Mouse (Mus musculus): ENCODE data around the gene Creb5. TPM values are rescaled to one million over a fixed set of nuclear protein-coding genes. Genes with fewer than 3 reads are reported as not detected.

Creb5 gene
- 1 to 10 TPM; 2.9 to 4.7 TPM for total RNA-seq (2021)
- long read RNA-seq, experiment 1, result 0 reads
- long read RNA-seq, experiment 2, full-length matches to known transcripts, result 1 of 1 reads
- long read RNA-seq, experiment 2, partial matches to known transcripts, result 0 of 1 reads
- long read RNA-seq, experiment 2, other reads (novel, unspliced or antisense), result 0 of 1 reads

- intact Hi-C loops (cut with DNase I), result no loop called here
Measured at GRCm38 (mm10) chr6:53287038-53287561, at the start of gene Creb5. TSS of gene Creb5 (plus strand) at chr6:53287270.

GRCm38 (mm10) chr6:53259841-53260240 is 27.2 kb upstream of the Creb5 start:
- TF ChIP-seq CTCF (IDR thresholded peaks at IDR 0.05), result no peak
- no peak overlapping the region for H3K4me3 ChIP-seq
- intact Hi-C loops (cut with DNase I), result no loop called here

More at GRCm38 (mm10) chr6:53287038-53287561, at the start of gene Creb5:
- peak within 1 kb of the TSS; percentile 62 for H3K4me3 ChIP-seq
- peak; percentile 58 to 70 for DNase-seq (ENCODE audit: extremely low spot score in 1 of 2, low spot score in 2 of 2)
- TF ChIP-seq CTCF (IDR thresholded peaks at IDR 0.05), result no peak
- H3K27ac ChIP-seq, result no peak within 1 kb of the TSS

GRCm38 (mm10) chr6:53262401-53262800 is 24.7 kb upstream of the Creb5 start:
- no peak for TF ChIP-seq CTCF (IDR thresholded peaks at IDR 0.05)
- Histone ChIP-seq H3K27ac (no peak overlapping the region), H3K4me3 (no peak overlapping the region)
- intact Hi-C loops (cut with DNase I), result no loop called here
- DNase-seq (ENCODE audit: extremely low spot score in 1 of 2, low spot score in 2 of 2), result no peak

More at GRCm38 (mm10) chr6:53259841-53260240, 27.2 kb upstream of the Creb5 start:
- DNase-seq (ENCODE audit: extremely low spot score in 1 of 2, low spot score in 2 of 2), result no peak
- H3K27ac ChIP-seq, result no peak overlapping the region

GRCm38 (mm10) chr6:53267036-53267435 is 20.0 kb upstream of the Creb5 start:
- intact Hi-C loops (cut with DNase I), result loop anchor here (5.0 kb wide), 1 partner anchor 455 kb away; no protein-coding TSS in a partner anchor
- Histone ChIP-seq H3K27ac (no peak overlapping the region), H3K4me3 (no peak overlapping the region)
- peak; percentile 42 for TF ChIP-seq CTCF (IDR thresholded peaks at IDR 0.05)
- DNase-seq (ENCODE audit: extremely low spot score in 1 of 2, low spot score in 2 of 2), result no peak

GRCm38 (mm10) chr6:53267732-53268505 is 19.2 kb upstream of the Creb5 start:
- intact Hi-C loops (cut with DNase I), result loop anchor here (5.0 kb wide), 1 partner anchor 454 kb away; no protein-coding TSS in a partner anchor
- Histone ChIP-seq H3K27ac (no peak overlapping the region), H3K4me3 (no peak overlapping the region)
- TF ChIP-seq CTCF (IDR thresholded peaks at IDR 0.05), result no peak
- DNase-seq (ENCODE audit: extremely low spot score in 1 of 2, low spot score in 2 of 2), result no peak

- Histone ChIP-seq H3K27ac (no peak overlapping the region), H3K4me3 (no peak overlapping the region)
- no peak for DNase-seq (ENCODE audit: extremely low spot score in 1 of 2, low spot score in 2 of 2)
- TF ChIP-seq CTCF (IDR thresholded peaks at IDR 0.05), result no peak
- intact Hi-C loops (cut with DNase I), result no loop called here
Measured at GRCm38 (mm10) chr6:53271216-53271615, 15.9 kb upstream of the Creb5 start.

GRCm38 (mm10) chr6:53271636-53272035 is 15.4 kb upstream of the Creb5 start:
- TF ChIP-seq CTCF (IDR thresholded peaks at IDR 0.05), result no peak
- intact Hi-C loops (cut with DNase I), result no loop called here
- DNase-seq (ENCODE audit: extremely low spot score in 1 of 2, low spot score in 2 of 2), result no peak
- H3K27ac ChIP-seq, result no peak overlapping the region
- no peak overlapping the region for H3K4me3 ChIP-seq

GRCm38 (mm10) chr6:53286389-53287037 is 557 bp upstream of the Creb5 start:
- no peak for TF ChIP-seq CTCF (IDR thresholded peaks at IDR 0.05)
- H3K4me3 ChIP-seq, result peak overlapping the region; percentile 62
- no peak overlapping the region for H3K27ac ChIP-seq
- DNase-seq (ENCODE audit: extremely low spot score in 1 of 2, low spot score in 2 of 2), result no peak
- intact Hi-C loops (cut with DNase I), result no loop called here

- Histone ChIP-seq H3K27ac (no peak overlapping the region), H3K4me3 (peak overlapping the region; percentile 62)
- intact Hi-C loops (cut with DNase I), result no loop called here
- peak; percentile 11 to 25 for DNase-seq (ENCODE audit: extremely low spot score in 1 of 2, low spot score in 2 of 2)
- no peak for TF ChIP-seq CTCF (IDR thresholded peaks at IDR 0.05)
Measured at GRCm38 (mm10) chr6:53287562-53288381, 702 bp downstream of the Creb5 start.

- intact Hi-C loops (cut with DNase I), result no loop called here
- Histone ChIP-seq H3K4me3 (no peak overlapping the region), H3K27ac (no peak overlapping the region)
- TF ChIP-seq CTCF (IDR thresholded peaks at IDR 0.05), result no peak
- no peak for DNase-seq (ENCODE audit: extremely low spot score in 1 of 2, low spot score in 2 of 2)
Measured at GRCm38 (mm10) chr6:53288584-53289558, 1.8 kb downstream of the Creb5 start.

Measured in left cerebral cortex, adult 2 months (tissue).